Mouse (Mus musculus) forebrain, postnatal 0 days (tissue): Measurements from ENCODE around the gene Trip12. TPM values are rescaled to one million over a fixed set of nuclear protein-coding genes. Genes with fewer than 3 reads are reported as not detected.
A peak's percentile ranks its signal among the peaks of the same experiment; 100 is the strongest.

Experiments
- ATAC-seq: fragments of 200-750 bp; cut with Nextera tagmentation; 2 replicates; pipeline ENCODE4 v1.8.0; 2017; ENCODE audit warnings: mild to moderate bottlenecking, moderate library complexity
- DNase-seq: peaks from one replicate; pipeline ENCODE4 v3.0.0-alpha.2; 2015
- H3K27ac ChIP-seq: fragments of 300-500 bp; sonication (generic); 2 replicates; pipeline ENCODE4 v1.5.1; 2014; ENCODE audit warnings: low read depth, mild to moderate bottlenecking, antibody characterized with exemption, low read length, moderate library complexity, mixed read lengths
- H3K27me3 ChIP-seq: fragments of 300-500 bp; sonication (generic); 2 replicates; pipeline ENCODE4 v1.6.1; 2014; ENCODE audit warnings: mild to moderate bottlenecking, low read length, mixed read lengths; ENCODE audit not compliant: insufficient read depth
- H3K36me3 ChIP-seq: fragments of 300-500 bp; sonication (generic); 2 replicates; pipeline ENCODE4 v1.6.1; 2014; ENCODE audit warnings: mild to moderate bottlenecking, moderate library complexity; ENCODE audit not compliant: insufficient read depth
- H3K4me1 ChIP-seq: fragments of 300-500 bp; sonication (generic); 2 replicates; pipeline ENCODE4 v1.6.1; 2014; ENCODE audit warnings: antibody characterized with exemption; ENCODE audit not compliant: insufficient read depth
- H3K4me2 ChIP-seq: fragments of 300-500 bp; sonication (generic); 2 replicates; pipeline ENCODE4 v1.6.1; 2014; ENCODE audit warnings: low read depth, mild to moderate bottlenecking, moderate library complexity
- H3K4me3 ChIP-seq: fragments of 300-500 bp; sonication (generic); 2 replicates; pipeline ENCODE4 v1.5.1; 2014; ENCODE audit warnings: low read depth, low read length, mixed read lengths
- H3K9ac ChIP-seq: fragments of 300-500 bp; sonication (generic); 2 replicates; pipeline ENCODE4 v1.6.1; 2014; ENCODE audit warnings: mild to moderate bottlenecking
- H3K9me3 ChIP-seq: fragments of 300-500 bp; sonication (generic); 2 replicates; pipeline ENCODE4 v1.6.1; 2016; ENCODE audit warnings: low read length
- CTCF ChIP-seq: sonication (generic); IDR thresholded peaks from 2 replicates; pipeline ENCODE4 v1.5.1; 2016; ENCODE audit warnings: antibody characterized with exemption, control low read depth, low read depth
- WGBS: fragments of 180-500 bp; shearing (Covaris S2); extraction: QIAGEN DNeasy Blood & Tissue Kit; methylation state at CpG from one replicate; pipeline ENCODE4 v1.1.7; 2014; 5-methylcytosine and 5-hydroxymethylcytosine counted together
- polyA plus RNA-seq: library from polyadenylated mRNA; unstranded; fragments of >200 nt; fragmentation: Nextera tagmentation; extraction: Ambion mirVana; gene quantifications from 2 replicates; pipeline ENCODE4 v1.2.1, GENCODE M21; 2015
- total RNA-seq: library from RNA; depleted of rRNA; stranded (reverse); fragments of >200 nt; gene quantifications from 2 replicates; pipeline ENCODE4 v1.2.3, GENCODE M21; 2014; rRNA removed

Trip12 gene
- 106 and 126 TPM in 2 replicates for total RNA-seq
- polyA plus RNA-seq, result 13.7 and 26.0 TPM in 2 replicates

- peak; percentile 29; the same call in 1 of the 2 replicates for TF ChIP-seq CTCF
- DNase-seq, result no peak
Observed at GRCm38 (mm10) chr1:84840018-84840664, at the start of gene Trip12. Trip12 (minus strand) TSS chr1:84840516.

DNA sequence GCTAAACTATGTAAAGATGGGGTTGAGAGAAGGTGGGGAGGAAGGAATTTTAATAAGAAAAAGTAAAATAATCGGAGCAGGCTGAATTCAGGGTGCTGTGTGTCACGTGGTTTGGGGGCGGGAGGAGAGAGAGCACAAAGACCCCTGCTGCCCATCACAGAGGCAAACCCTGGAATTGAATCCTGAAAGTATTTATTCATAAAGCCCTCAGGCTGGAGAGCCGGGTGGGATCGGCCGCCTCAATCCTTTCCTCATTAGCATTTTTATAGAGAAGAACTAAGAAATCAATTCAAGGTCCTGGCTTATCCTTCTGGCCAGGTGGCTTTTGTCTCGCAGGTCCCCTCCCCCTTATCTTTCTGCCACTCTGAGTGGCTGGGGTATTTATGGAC lies 49.7 kb upstream of the Trip12 start:
- TF ChIP-seq CTCF, result no peak
- 2% methylated on average over 7 of the region's 7 CpGs for WGBS

More at GRCm38 (mm10) chr1:84840018-84840664, at the start of gene Trip12:
- Histone ChIP-seq H3K9ac (peak within 1 kb of the TSS; percentile 91), H3K27ac (peak within 1 kb of the TSS; percentile 96), H3K4me2 (peak within 1 kb of the TSS; percentile 73), H3K4me3 (peak within 1 kb of the TSS; percentile 98), H3K36me3 (no peaks in the 10 kb centered on the region), H3K9me3 (no peaks in the 10 kb centered on the region), H3K27me3 (no peaks in the 10 kb centered on the region), H3K4me1 (0 out of 2 replicates have a peak, but pooled peaks cover 4% of the 10 kb centered on the region)
- peak; percentile 30 for ATAC-seq
- under 1% methylated on average over 39 of the region's 39 CpGs for WGBS

DNA sequence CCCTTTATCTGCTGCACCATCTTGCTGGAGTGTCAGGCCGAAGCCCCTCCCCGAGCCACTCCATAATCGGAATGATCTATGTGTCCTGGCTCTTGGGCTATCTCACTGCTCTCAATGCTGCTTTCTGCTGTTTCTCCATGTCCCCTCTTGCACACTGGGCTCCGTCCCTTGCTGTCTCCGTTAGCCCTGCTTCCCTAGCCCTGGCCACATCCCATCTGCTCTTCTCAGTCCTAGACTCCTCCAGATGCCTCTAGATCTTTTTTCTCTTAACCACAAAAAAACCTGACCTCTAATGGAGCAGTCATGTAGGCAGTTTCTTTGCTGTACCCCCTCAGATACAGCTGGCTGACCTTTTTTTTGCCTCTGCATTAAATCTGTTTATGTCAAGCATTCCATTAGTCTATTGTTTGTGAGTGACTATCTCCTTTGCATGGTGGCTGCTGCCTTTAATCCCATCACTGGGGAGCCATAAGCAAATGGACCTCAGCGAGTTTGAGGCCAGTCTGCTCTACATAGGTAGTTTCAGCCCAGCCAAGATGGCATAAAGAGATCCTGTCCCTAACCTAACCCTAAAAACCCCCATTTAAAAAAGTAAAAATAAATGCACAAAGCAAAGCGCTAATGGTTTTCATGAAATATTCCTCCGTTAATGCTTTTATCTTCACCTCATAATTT lies 49.2 kb upstream of the Trip12 start:
- DNase-seq (no peak), ATAC-seq (no peak)
- Histone ChIP-seq H3K4me1 (no peaks in the 10 kb centered on the region), H3K27me3 (no peaks in the 10 kb centered on the region), H3K4me3 (no peak overlapping the region), H3K27ac (no peak overlapping the region), H3K4me2 (peak overlapping the region; percentile 16; the same call in 1 of the 2 replicates), H3K9ac (no peak overlapping the region), H3K9me3 (no peaks in the 10 kb centered on the region), H3K36me3 (no peaks in the 10 kb centered on the region)
- 35% methylated on average over 8 of the region's 8 CpGs for WGBS
- TF ChIP-seq CTCF, result no peak

More for the DNA sequence above, 49.7 kb upstream of the Trip12 start:
- DNase-seq (peak; percentile 6), ATAC-seq (peak; percentile 60; the same call in 1 of the 2 replicates)
- Histone ChIP-seq H3K27me3 (no peaks in the 10 kb centered on the region), H3K4me3 (no peak overlapping the region), H3K4me1 (no peaks in the 10 kb centered on the region), H3K9me3 (no peaks in the 10 kb centered on the region), H3K36me3 (no peaks in the 10 kb centered on the region), H3K4me2 (peak overlapping the region; percentile 16), H3K9ac (no peak overlapping the region), H3K27ac (no peak overlapping the region)

DNA sequence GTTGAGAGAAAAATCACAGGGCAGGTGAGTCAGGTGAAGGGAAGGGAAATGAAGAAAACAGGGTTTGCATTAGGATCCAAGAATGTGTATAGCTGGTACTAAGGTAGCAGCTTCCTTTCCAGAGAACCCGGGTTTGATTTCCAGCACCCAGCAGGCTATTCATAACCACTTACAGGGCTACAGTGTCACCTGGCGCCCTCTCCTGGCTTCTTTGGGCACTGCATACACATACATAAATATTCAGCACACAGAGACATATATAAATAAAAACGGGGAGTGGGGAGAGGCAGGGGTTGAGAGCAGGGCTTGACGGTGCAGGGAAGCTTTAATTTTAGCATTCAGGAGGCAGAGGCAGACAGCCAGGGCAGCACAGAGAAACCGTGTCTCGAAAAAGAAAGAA lies 45.6 kb upstream of the Trip12 start:
- H3K36me3 ChIP-seq, result no peaks in the 10 kb centered on the region
- WGBS, result 93% methylated on average over 6 of the region's 6 CpGs

DNA sequence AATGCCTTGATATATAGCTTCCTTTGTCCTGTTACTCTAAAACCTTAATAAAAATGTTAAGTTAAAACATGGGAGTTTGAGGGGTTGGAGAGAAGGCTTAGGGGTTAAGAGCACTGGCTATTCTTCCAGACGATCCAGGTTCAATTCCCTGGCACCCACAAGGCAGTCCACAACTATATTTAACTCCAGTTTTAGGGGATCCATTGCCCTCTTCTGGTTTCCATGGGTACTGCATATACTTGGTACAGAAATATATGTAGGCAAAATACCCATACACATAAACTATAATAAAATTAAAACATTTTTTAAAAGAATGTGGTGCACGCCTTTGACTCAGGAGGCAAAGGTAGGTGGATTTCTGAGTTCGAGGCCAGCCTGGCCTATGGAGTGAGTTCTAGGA lies 44.9 kb upstream of the Trip12 start:
- DNase-seq (no peak), ATAC-seq (no peak)
- Histone ChIP-seq H3K4me3 (no peak overlapping the region), H3K27me3 (no peaks in the 10 kb centered on the region), H3K36me3 (no peaks in the 10 kb centered on the region), H3K9me3 (no peaks in the 10 kb centered on the region), H3K4me2 (no peak overlapping the region), H3K9ac (no peak overlapping the region), H3K4me1 (no peaks in the 10 kb centered on the region), H3K27ac (no peak overlapping the region)
- WGBS, result 89% methylated on average over 3 of the region's 3 CpGs
- TF ChIP-seq CTCF, result 0 out of 2 replicates have a peak, but pooled peaks have one; percentile 6

More for the DNA sequence above, 45.6 kb upstream of the Trip12 start:
- Histone ChIP-seq H3K4me2 (no peak overlapping the region), H3K9me3 (no peaks in the 10 kb centered on the region), H3K4me3 (no peak overlapping the region), H3K4me1 (no peaks in the 10 kb centered on the region), H3K27ac (no peak overlapping the region), H3K9ac (no peak overlapping the region), H3K27me3 (no peaks in the 10 kb centered on the region)
- ATAC-seq (no peak), DNase-seq (no peak)
- no peak for TF ChIP-seq CTCF

DNA sequence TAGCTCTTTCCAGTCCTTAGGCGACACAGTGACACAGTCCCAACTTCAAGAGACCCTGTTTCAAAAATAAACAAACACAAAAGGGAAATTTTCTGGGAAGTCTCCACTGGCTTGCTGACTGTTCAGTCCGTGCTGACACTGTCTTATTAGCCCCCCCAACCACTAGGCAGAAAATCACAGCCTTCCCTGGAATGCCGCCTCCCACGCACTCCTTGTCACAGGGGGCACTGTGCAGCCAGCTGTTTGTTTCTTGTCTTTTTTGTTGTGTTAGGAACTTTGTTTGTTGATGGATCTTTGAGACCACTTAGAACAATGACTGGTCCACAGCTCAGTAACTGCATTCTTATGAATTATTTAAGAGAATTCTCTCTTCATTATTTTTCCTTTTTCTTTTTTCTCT lies 43.6 kb upstream of the Trip12 start:
- H3K4me2 ChIP-seq, result no peak overlapping the region
- WGBS, result 65% methylated on average over 4 of the region's 4 CpGs
- H3K9me3 ChIP-seq, result no peaks in the 10 kb centered on the region
- H3K9ac ChIP-seq, result no peak overlapping the region
- no peak overlapping the region for H3K27ac ChIP-seq
- no peak for TF ChIP-seq CTCF
- no peaks in the 10 kb centered on the region for H3K36me3 ChIP-seq
- H3K4me3 ChIP-seq, result no peak overlapping the region
- no peak for DNase-seq
- no peak for ATAC-seq
- no peaks in the 10 kb centered on the region for H3K4me1 ChIP-seq
- no peaks in the 10 kb centered on the region for H3K27me3 ChIP-seq

GRCm38 (mm10) chr1:84882937-84883336 lies 42.6 kb upstream of the Trip12 start:
- ATAC-seq, result no peak
- DNase-seq, result no peak
- H3K27me3 ChIP-seq, result no peaks in the 10 kb centered on the region
- no peak overlapping the region for H3K4me2 ChIP-seq
- H3K36me3 ChIP-seq, result no peaks in the 10 kb centered on the region
- no peaks in the 10 kb centered on the region for H3K4me1 ChIP-seq
- 95% methylated on average over 4 of the region's 4 CpGs for WGBS
- H3K9me3 ChIP-seq, result no peaks in the 10 kb centered on the region
- TF ChIP-seq CTCF, result no peak
- H3K9ac ChIP-seq, result no peak overlapping the region
- H3K4me3 ChIP-seq, result no peak overlapping the region
- H3K27ac ChIP-seq, result no peak overlapping the region
